Mouse (Mus musculus) subcutaneous adipose tissue, adult 2 months (tissue): ENCODE data around the gene Gbp10. TPM values are rescaled to one million over a fixed set of nuclear protein-coding genes. Genes with fewer than 3 reads are reported as not detected.

Source experiments
- polyA plus RNA-seq: library from polyadenylated mRNA; depleted of rRNA; stranded (reverse); fragments of >200 nt; gene quantifications from 2 replicates; pipeline ENCODE4 v1.2.3, GENCODE M21; 2012; ENCODE audit warnings: low replicate concordance; rRNA removed

Gbp10 gene
- 2.5 and 3.3 TPM in 2 replicates for polyA plus RNA-seq

DNA sequence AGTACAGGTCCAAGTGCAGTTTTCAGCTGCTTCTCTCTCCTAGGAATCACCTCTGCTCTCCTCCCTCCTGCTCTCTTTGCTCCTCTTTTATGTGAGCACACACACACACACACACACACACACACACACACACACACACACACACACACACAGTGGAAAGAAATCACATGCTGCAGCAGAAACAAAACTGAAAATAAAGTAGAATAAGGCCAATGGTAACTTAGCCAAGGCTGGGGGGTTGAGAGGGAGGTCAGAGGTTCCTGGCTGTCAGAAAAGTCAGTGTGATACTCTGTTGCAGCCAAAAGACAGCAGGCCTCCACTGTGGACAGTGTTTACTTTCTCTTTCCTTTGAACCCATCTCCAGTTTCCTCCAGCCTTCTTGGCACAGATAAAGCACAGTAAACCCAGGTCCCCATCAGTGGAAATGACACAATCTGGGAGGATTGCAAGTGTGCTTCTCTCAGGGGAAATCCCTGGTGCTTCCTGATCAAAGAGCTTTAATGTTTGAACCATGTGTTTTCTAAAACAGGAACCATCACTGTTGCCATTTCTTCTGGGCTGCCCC is at the start of gene Gbp10:
Gbp10 (minus strand) TSS at position 51 of the 565 bp plus-strand sequence.

Other genes with a start within 250 kb of the Gbp10 start
- 10.5 and 16.6 TPM in 2 replicates for gene Gbp9, start 100.0 kb downstream of the Gbp10 start, polyA plus RNA-seq
- 1.0 and 1.8 TPM in 2 replicates for gene Gbp8, start 100.0 kb downstream of the Gbp10 start, polyA plus RNA-seq
- 17.6 and 32.6 TPM in 2 replicates for gene Gbp4, start 99.9 kb downstream of the Gbp10 start, polyA plus RNA-seq
- gene Gm43302, start 54.2 kb upstream of the Gbp10 start, polyA plus RNA-seq: 4.0 and 5.5 TPM in 2 replicates
- gene Gbp6, start 54.2 kb upstream of the Gbp10 start, polyA plus RNA-seq: 11.4 and 12.4 TPM in 2 replicates
- gene Lrrc8b, start 176.2 kb upstream of the Gbp10 start, polyA plus RNA-seq: 7.2 and 7.5 TPM in 2 replicates